Mouse (Mus musculus): ENCODE results near the gene Coq9.

GRCm38 (mm10) chr8:94836456-94837240 lies 1.5 kb upstream of the Coq9 start:
- TF ChIP-seq ZC3H11A (IDR thresholded peaks at IDR 0.05; ENCODE audit: low read depth, low read length) (no peak), CTCF (conservative IDR thresholded peaks at IDR 0.05 in 1 of 2, IDR thresholded peaks at IDR 0.05 in 1 of 2; ENCODE audit: low read depth in 2 of 2, low read length in 2 of 2) (no peak), GABPA (IDR thresholded peaks at IDR 0.05; ENCODE audit: insufficient replicate concordance, low read depth, low read length) (no peak)

Data from CH12.LX (cell line).